Mouse (Mus musculus) stomach, postnatal 0 days (tissue): ENCODE measurements around the gene Apba2. TPM values are rescaled to one million over a fixed set of nuclear protein-coding genes. Genes with fewer than 3 reads are reported as not detected.

Source experiments
- ATAC-seq: fragments of 200-750 bp; cut with Nextera tagmentation; 2 replicates; pipeline ENCODE4 v1.8.0; 2017; ENCODE audit not compliant: low FRiP score, low TSS enrichment
- DNase-seq: peaks from one replicate; pipeline ENCODE4 v3.0.0-alpha.2; 2016; ENCODE audit warnings: low spot score
- H3K27ac ChIP-seq: fragments of 300-500 bp; sonication (generic); replicated peaks from 2 replicates; pipeline ENCODE4 v1.5.1; 2014; ENCODE audit warnings: mild to moderate bottlenecking, control low read depth
- H3K27me3 ChIP-seq: fragments of 300-500 bp; sonication (generic); 2 replicates; pipeline ENCODE4 v1.6.1; 2014; ENCODE audit warnings: low read length; ENCODE audit not compliant: control insufficient read depth, insufficient read depth
- H3K36me3 ChIP-seq: fragments of 300-500 bp; sonication (generic); 2 replicates; pipeline ENCODE4 v1.6.1; 2014; ENCODE audit warnings: low read length, mixed read lengths; ENCODE audit not compliant: control insufficient read depth, insufficient read depth
- H3K4me1 ChIP-seq: fragments of 300-500 bp; sonication (generic); replicated peaks from 2 replicates; pipeline ENCODE4 v1.6.1; 2014; ENCODE audit warnings: antibody characterized with exemption; ENCODE audit not compliant: control insufficient read depth, insufficient read depth
- H3K4me2 ChIP-seq: fragments of 300-500 bp; sonication (generic); replicated peaks from 2 replicates; pipeline ENCODE4 v1.6.1; 2014; ENCODE audit warnings: low read depth, mild to moderate bottlenecking, control low read depth, moderate library complexity
- H3K4me3 ChIP-seq: fragments of 300-500 bp; sonication (generic); 2 replicates; pipeline ENCODE4 v1.5.1; 2014; ENCODE audit warnings: low read depth, low read length, control low read depth
- H3K9ac ChIP-seq: fragments of 300-500 bp; sonication (generic); 2 replicates; pipeline ENCODE4 v1.6.1; 2014; ENCODE audit warnings: mild to moderate bottlenecking, low read length, control low read depth, mixed read lengths
- H3K9me3 ChIP-seq: fragments of 300-500 bp; sonication (generic); 2 replicates; pipeline ENCODE4 v1.6.1; 2016; ENCODE audit warnings: low read length; ENCODE audit not compliant: control insufficient read depth
- CTCF ChIP-seq: IDR thresholded peaks from 2 replicates; pipeline ENCODE4 v1.5.1; 2016; ENCODE audit warnings: antibody characterized with exemption, low read depth, mild to moderate bottlenecking, moderate library complexity
- EP300 ChIP-seq: optimal IDR thresholded peaks from 2 replicates; pipeline ENCODE3; 2016; ENCODE audit warnings: antibody characterized with exemption
- WGBS: fragments of 180-500 bp; shearing (Covaris S2); extraction: QIAGEN DNeasy Blood & Tissue Kit; methylation state at CpG from one replicate; pipeline ENCODE4 v1.1.7; 2014; 5-methylcytosine and 5-hydroxymethylcytosine counted together
- polyA plus RNA-seq: library from polyadenylated mRNA; unstranded; fragments of >200 nt; fragmentation: Nextera tagmentation; extraction: Ambion mirVana; gene quantifications from 2 replicates; pipeline ENCODE4 v1.2.1, GENCODE M21; 2015

Apba2 gene
- polyA plus RNA-seq, 1 experiment from 2014 or later, result 2.6 TPM

GRCm38 (mm10) chr7:64508826-64509225 is 7.3 kb downstream of the Apba2 start:
- Histone ChIP-seq H3K9me3 (no peaks in the 10 kb centered on the region), H3K9ac (no peak overlapping the region), H3K4me2 (no peak overlapping the region), H3K27ac (no peak overlapping the region), H3K27me3 (no peaks in the 10 kb centered on the region), H3K4me3 (no peak overlapping the region), H3K36me3 (no peaks in the 10 kb centered on the region), H3K4me1 (no peaks in the 10 kb centered on the region)
- no peak for ATAC-seq
- no peak for DNase-seq
- no peak for TF ChIP-seq CTCF
- 94% methylated on average over 7 of the region's 7 CpGs for WGBS

DNA sequence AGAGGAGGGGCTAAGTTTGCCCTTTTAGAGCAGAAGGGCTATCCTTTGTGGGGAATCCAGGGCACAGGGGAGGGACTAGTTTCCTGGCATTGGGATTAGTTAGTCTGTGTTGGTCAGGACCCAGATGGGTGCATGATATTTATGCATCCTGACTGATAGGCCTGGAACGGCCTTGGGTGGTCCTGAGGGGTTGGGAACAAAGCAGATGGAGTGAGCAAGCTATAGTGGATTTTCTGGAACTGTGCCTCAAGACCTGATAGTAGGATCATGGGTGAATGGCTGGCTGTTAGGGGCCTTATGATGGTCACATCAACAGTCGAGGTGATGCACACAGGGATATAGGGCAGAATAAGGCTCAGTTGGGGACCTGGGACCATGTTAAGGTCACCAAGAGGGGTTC is 8.4 kb downstream of the Apba2 start:
- TF ChIP-seq EP300 (no peak), CTCF (no peak)
- H3K4me1 ChIP-seq, result no peaks in the 10 kb centered on the region
- no peak for ATAC-seq
- no peak for DNase-seq
- no peak overlapping the region for H3K4me2 ChIP-seq
- no peak overlapping the region for H3K27ac ChIP-seq
- H3K4me3 ChIP-seq, result no peak overlapping the region
- no peaks in the 10 kb centered on the region for H3K9me3 ChIP-seq
- no peaks in the 10 kb centered on the region for H3K36me3 ChIP-seq
- no peak overlapping the region for H3K9ac ChIP-seq
- H3K27me3 ChIP-seq, result no peaks in the 10 kb centered on the region
- 81% methylated on average over 2 of the region's 2 CpGs for WGBS

GRCm38 (mm10) chr7:64510526-64511210 is 9.2 kb downstream of the Apba2 start:
- no peak overlapping the region for H3K9ac ChIP-seq
- no peak for ATAC-seq
- H3K27ac ChIP-seq, result no peak overlapping the region
- no peak overlapping the region for H3K4me2 ChIP-seq
- no peaks in the 10 kb centered on the region for H3K9me3 ChIP-seq
- no peak for DNase-seq
- no peak for TF ChIP-seq CTCF
- TF ChIP-seq EP300, result no peak
- H3K36me3 ChIP-seq, result no peaks in the 10 kb centered on the region
- no peaks in the 10 kb centered on the region for H3K4me1 ChIP-seq
- 77% methylated on average over 8 of the region's 8 CpGs for WGBS
- H3K4me3 ChIP-seq, result no peak overlapping the region
- no peaks in the 10 kb centered on the region for H3K27me3 ChIP-seq

- 75% methylated on average over 3 of the region's 3 CpGs for WGBS
- Histone ChIP-seq H3K9ac (no peak overlapping the region), H3K36me3 (no peaks in the 10 kb centered on the region), H3K4me1 (no peaks in the 10 kb centered on the region), H3K9me3 (no peaks in the 10 kb centered on the region), H3K4me3 (no peak overlapping the region), H3K4me2 (no peak overlapping the region), H3K27ac (no peak overlapping the region), H3K27me3 (no peaks in the 10 kb centered on the region)
- DNase-seq, result no peak
- TF ChIP-seq CTCF, result no peak
- no peak for TF ChIP-seq EP300
- no peak for ATAC-seq
Observed at GRCm38 (mm10) chr7:64513621-64514020, 12.1 kb downstream of the Apba2 start.

DNA sequence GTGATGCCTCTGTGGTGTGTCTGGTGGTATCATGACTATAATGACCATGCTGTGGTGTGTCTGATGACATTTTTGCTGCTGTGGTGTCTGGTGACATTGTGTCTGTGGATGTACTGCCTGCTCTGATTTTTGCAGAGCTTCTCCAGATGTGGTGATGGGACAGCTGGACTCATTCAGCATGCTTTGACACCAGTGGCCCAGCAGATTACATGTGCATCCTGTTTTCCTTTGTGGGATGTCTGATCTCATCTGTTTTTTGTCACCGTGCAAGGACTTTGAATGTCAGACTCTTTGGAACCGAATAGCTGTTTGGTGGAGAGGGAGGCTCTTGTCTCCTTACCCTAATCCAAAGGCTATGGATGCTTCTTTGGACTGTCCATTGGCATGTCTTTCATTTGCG is 13.8 kb downstream of the Apba2 start:
- no peak for DNase-seq
- H3K9ac ChIP-seq, result no peak overlapping the region
- no peak overlapping the region for H3K4me2 ChIP-seq
- no peaks in the 10 kb centered on the region for H3K4me1 ChIP-seq
- H3K27ac ChIP-seq, result no peak overlapping the region
- H3K36me3 ChIP-seq, result no peaks in the 10 kb centered on the region
- WGBS, result 58% methylated on average over 3 of the region's 3 CpGs
- TF ChIP-seq EP300, result no peak
- no peak for TF ChIP-seq CTCF
- no peaks in the 10 kb centered on the region for H3K9me3 ChIP-seq
- no peak overlapping the region for H3K4me3 ChIP-seq
- no peaks in the 10 kb centered on the region for H3K27me3 ChIP-seq
- no peak for ATAC-seq

DNA sequence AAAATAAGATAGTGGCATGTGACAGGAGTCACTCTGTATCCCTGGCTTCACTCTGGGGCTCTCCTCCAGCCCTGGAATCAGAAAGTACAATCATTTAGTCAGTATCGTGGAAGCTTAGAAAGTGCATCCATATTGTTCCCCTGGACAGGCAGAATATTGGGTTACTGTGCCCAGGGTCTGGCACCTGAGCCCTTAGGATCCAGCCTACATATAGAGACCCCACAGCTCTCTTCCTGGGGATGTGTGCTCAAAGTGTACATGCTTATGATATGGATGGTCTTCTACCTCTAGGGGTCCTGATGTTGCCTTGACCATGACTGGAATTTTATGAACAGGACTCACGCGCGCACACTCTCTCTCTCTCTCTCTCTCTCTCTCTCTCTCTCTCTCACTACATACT is 14.4 kb downstream of the Apba2 start:
- no peaks in the 10 kb centered on the region for H3K4me1 ChIP-seq
- no peak overlapping the region for H3K4me2 ChIP-seq
- TF ChIP-seq EP300 (no peak), CTCF (no peak)
- 96% methylated on average over 4 of the region's 4 CpGs for WGBS
- H3K9me3 ChIP-seq, result no peaks in the 10 kb centered on the region
- H3K27ac ChIP-seq, result no peak overlapping the region
- ATAC-seq (no peak), DNase-seq (no peak)
- no peak overlapping the region for H3K4me3 ChIP-seq
- no peaks in the 10 kb centered on the region for H3K27me3 ChIP-seq
- no peaks in the 10 kb centered on the region for H3K36me3 ChIP-seq
- H3K9ac ChIP-seq, result no peak overlapping the region
